Mouse (Mus musculus) limb, embryonic 11.5 days (tissue): ENCODE measurements around the gene Ninj1. TPM values are rescaled to one million over a fixed set of nuclear protein-coding genes. Genes with fewer than 3 reads are reported as not detected.
A peak's percentile ranks its signal among the peaks of the same experiment; 100 is the strongest.

ENCODE experiments used
- ATAC-seq: fragments of 200-750 bp; cut with Nextera tagmentation; 2 replicates; pipeline ENCODE4 v1.8.0; 2017; ENCODE audit warnings: low read depth; ENCODE audit not compliant: insufficient number of reproducible peaks, low FRiP score, low TSS enrichment
- DNase-seq: peaks from one replicate; pipeline ENCODE4 v3.0.0-alpha.2; 2015; ENCODE audit warnings: low spot score
- H3K27ac ChIP-seq: fragments of 300-500 bp; sonication (generic); replicated peaks from 2 replicates; pipeline ENCODE4 v1.5.1; 2014; ENCODE audit warnings: low read depth, mild to moderate bottlenecking, low read length
- H3K27me3 ChIP-seq: fragments of 300-500 bp; sonication (generic); 2 replicates; pipeline ENCODE4 v1.6.1; 2014; ENCODE audit warnings: mild to moderate bottlenecking, low read length, mixed read lengths; ENCODE audit not compliant: control insufficient read depth, insufficient read depth
- H3K36me3 ChIP-seq: fragments of 300-500 bp; sonication (generic); 2 replicates; pipeline ENCODE4 v1.6.1; 2014; ENCODE audit warnings: mild to moderate bottlenecking, low read length, moderate library complexity, mixed read lengths; ENCODE audit not compliant: control insufficient read depth, insufficient read depth
- H3K4me1 ChIP-seq: fragments of 300-500 bp; sonication (generic); 2 replicates; pipeline ENCODE4 v1.6.1; 2014; ENCODE audit warnings: low read length, mixed read lengths; ENCODE audit not compliant: control insufficient read depth, insufficient read depth
- H3K4me2 ChIP-seq: fragments of 300-500 bp; sonication (generic); 2 replicates; pipeline ENCODE4 v1.6.1; 2014; ENCODE audit warnings: low read depth, mild to moderate bottlenecking, moderate library complexity; ENCODE audit not compliant: severe bottlenecking
- H3K4me3 ChIP-seq: fragments of 300-500 bp; sonication (generic); 2 replicates; pipeline ENCODE4 v1.5.1; 2014; ENCODE audit warnings: low read depth, low read length
- H3K9ac ChIP-seq: fragments of 300-500 bp; sonication (generic); 2 replicates; pipeline ENCODE4 v1.6.1; 2014; ENCODE audit warnings: mild to moderate bottlenecking, low read length
- H3K9me3 ChIP-seq: fragments of 300-500 bp; sonication (generic); 2 replicates; pipeline ENCODE4 v1.6.1; 2016; ENCODE audit warnings: low read length; ENCODE audit not compliant: control insufficient read depth
- WGBS: fragments of 180-500 bp; shearing (Covaris S2); extraction: QIAGEN DNeasy Blood & Tissue Kit; methylation state at CpG from one replicate; pipeline ENCODE4 v1.1.7; 2014; 5-methylcytosine and 5-hydroxymethylcytosine counted together
- polyA plus RNA-seq: library from polyadenylated mRNA; unstranded; fragments of >200 nt; fragmentation: Nextera tagmentation; extraction: Ambion mirVana; gene quantifications from 2 replicates; pipeline ENCODE4 v1.2.1, GENCODE M21; 2014

Gene Ninj1
- polyA plus RNA-seq, 1 experiment from 2014 or later, result 23.6 TPM

DNA sequence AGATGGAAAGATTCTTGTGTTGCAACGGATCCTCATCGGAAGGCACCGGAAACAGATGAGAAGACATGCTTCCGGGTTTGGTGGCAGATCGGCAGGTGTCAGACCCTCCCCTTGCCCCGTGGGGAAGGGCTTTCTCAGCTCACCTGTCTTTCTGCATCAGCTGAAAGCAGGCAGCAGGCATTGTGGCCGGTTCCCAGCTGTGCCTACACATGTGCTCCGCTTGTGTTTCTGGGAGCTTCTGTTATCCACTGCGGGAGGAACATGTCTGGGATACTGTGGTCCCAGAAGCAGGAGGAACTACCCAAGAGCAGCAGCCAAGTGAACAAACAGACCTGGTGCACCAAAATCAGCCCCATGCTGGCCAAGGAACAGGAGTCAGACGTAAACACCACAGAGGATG is 11.8 kb upstream of the Ninj1 start:
- Histone ChIP-seq H3K9me3 (no peaks in the 10 kb centered on the region), H3K4me1 (no peaks in the 10 kb centered on the region), H3K36me3 (no peaks in the 10 kb centered on the region), H3K4me3 (no peak overlapping the region), H3K27ac (no peak overlapping the region), H3K4me2 (no peak overlapping the region), H3K27me3 (no peaks in the 10 kb centered on the region), H3K9ac (no peak overlapping the region)
- WGBS, result 79% methylated on average over 10 of the region's 10 CpGs
- no peak for DNase-seq
- ATAC-seq, result no peak

DNA sequence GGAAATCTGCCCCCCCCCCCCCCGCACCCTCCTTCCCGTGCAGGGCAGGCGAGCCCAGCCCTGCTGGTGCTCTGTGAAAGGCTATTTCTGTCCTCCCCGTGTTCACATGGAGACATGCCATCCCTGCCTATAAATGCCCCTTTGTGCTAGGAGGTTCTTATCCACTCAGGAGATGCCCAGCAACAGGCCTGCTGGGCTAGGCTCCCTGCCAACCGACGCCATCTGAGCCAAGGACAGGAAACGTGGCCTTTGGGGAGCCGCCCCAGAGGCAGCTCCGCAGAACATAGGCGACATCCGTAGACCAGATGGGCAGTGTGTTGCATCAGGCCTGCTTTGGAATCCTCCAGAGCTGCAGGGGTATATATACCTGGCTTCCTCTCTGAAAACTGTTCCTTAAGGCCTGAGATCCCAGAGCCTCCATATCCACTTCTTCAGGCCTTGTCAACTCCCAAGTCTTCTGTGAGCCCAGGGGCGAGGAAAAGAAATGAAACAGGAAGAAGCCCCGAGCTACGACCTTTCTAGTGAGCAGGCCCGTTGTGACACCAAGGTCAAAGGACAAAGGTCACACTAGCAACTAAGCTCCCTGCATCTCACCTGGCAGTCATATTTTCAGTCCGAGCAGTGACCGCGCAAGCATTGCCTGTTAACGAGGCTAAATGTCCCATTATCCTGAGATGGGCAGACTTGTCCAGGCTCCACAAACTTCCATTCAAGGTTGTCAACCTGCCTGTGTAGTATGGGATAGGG is 8.3 kb upstream of the Ninj1 start:
- H3K4me3 ChIP-seq, result no peak overlapping the region
- H3K36me3 ChIP-seq, result no peaks in the 10 kb centered on the region
- H3K9me3 ChIP-seq, result no peaks in the 10 kb centered on the region
- no peak for DNase-seq
- WGBS, result 66% methylated on average over 19 of the region's 19 CpGs
- no peaks in the 10 kb centered on the region for H3K4me1 ChIP-seq
- no peak overlapping the region for H3K4me2 ChIP-seq
- H3K27me3 ChIP-seq, result no peaks in the 10 kb centered on the region
- no peak overlapping the region for H3K9ac ChIP-seq
- no peak for ATAC-seq
- no peak overlapping the region for H3K27ac ChIP-seq

DNA sequence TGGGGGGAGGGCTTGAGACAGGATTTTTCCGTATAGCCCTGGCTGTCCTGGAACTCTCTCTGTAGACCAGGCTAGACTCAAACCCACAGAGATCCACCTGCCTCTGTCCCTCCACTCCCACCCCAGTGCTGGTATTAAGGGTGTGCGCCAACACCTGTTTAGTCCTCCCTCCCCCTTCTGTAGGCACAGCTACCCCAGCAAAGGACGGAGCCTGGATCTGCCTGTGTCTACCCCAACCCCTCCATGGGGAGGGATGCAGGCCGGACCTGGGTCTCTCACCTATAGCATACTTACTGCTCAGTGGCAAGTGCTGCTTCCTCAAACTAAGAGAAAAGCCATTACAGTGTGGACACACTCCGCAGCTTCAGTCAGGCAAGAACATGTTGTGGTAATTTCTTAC is 7.0 kb upstream of the Ninj1 start:
- no peaks in the 10 kb centered on the region for H3K36me3 ChIP-seq
- no peak overlapping the region for H3K4me2 ChIP-seq
- no peak overlapping the region for H3K4me3 ChIP-seq
- H3K9me3 ChIP-seq, result no peaks in the 10 kb centered on the region
- H3K9ac ChIP-seq, result no peak overlapping the region
- WGBS, result 85% methylated on average over 5 of the region's 5 CpGs
- no peaks in the 10 kb centered on the region for H3K4me1 ChIP-seq
- H3K27me3 ChIP-seq, result no peaks in the 10 kb centered on the region
- no peak for DNase-seq
- ATAC-seq, result no peak
- H3K27ac ChIP-seq, result no peak overlapping the region

DNA sequence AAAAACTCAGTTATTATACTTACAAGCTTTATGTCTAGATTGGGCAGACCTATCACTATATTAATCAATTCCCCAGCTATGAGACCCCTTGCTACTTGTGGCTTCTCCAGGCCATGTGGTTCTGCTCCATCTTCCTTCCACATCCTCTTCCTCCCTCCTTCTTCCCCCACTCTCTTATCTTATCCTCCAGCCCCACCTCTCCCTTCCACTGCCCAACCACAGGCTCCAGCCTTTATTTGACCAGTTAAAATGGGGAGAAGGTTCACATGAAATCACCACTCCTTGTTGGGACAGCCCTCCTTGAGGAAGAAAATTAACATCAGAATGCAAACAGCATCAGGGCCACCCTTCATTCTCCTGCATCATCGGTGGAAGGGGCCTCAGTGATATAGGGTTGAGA is 6.6 kb upstream of the Ninj1 start:
- Histone ChIP-seq H3K4me3 (no peak overlapping the region), H3K9me3 (no peaks in the 10 kb centered on the region), H3K9ac (no peak overlapping the region), H3K27ac (no peak overlapping the region), H3K36me3 (no peaks in the 10 kb centered on the region), H3K4me1 (no peaks in the 10 kb centered on the region), H3K27me3 (no peaks in the 10 kb centered on the region), H3K4me2 (no peak overlapping the region)
- WGBS, result 43% methylated on average over 1 of the region's 1 CpGs
- DNase-seq, result no peak
- ATAC-seq, result no peak

- 88% methylated on average over 3 of the region's 3 CpGs for WGBS
- ATAC-seq, result no peak
- H3K27ac ChIP-seq, result no peak overlapping the region
Observed at GRCm38 (mm10) chr13:49181411-49181984, 5.8 kb upstream of the Ninj1 start.

GRCm38 (mm10) chr13:49183161-49183560 is 4.1 kb upstream of the Ninj1 start:
- no peak overlapping the region for H3K4me3 ChIP-seq
- no peaks in the 10 kb centered on the region for H3K27me3 ChIP-seq
- 63% methylated on average over 5 of the region's 5 CpGs for WGBS
- H3K4me2 ChIP-seq, result no peak overlapping the region
- DNase-seq (no peak), ATAC-seq (no peak)
- peaks cover 10% of the 10 kb centered on the region for H3K4me1 ChIP-seq
- H3K9me3 ChIP-seq, result no peaks in the 10 kb centered on the region
- no peak overlapping the region for H3K27ac ChIP-seq
- H3K9ac ChIP-seq, result peak overlapping the region; percentile 17; the same call in 1 of the 2 replicates
- H3K36me3 ChIP-seq, result no peaks in the 10 kb centered on the region

More at GRCm38 (mm10) chr13:49181411-49181984, 5.8 kb upstream of the Ninj1 start:
- Histone ChIP-seq H3K4me3 (no peak overlapping the region), H3K9ac (no peak overlapping the region), H3K36me3 (no peaks in the 10 kb centered on the region), H3K27me3 (no peaks in the 10 kb centered on the region), H3K4me2 (no peak overlapping the region), H3K4me1 (no peaks in the 10 kb centered on the region; the same call in 1 of the 2 replicates), H3K9me3 (no peaks in the 10 kb centered on the region)
- no peak for DNase-seq

GRCm38 (mm10) chr13:49183646-49184045 is 3.6 kb upstream of the Ninj1 start:
- Histone ChIP-seq H3K9ac (peak overlapping the region; percentile 17; the same call in 1 of the 2 replicates), H3K27ac (no peak overlapping the region), H3K9me3 (no peaks in the 10 kb centered on the region), H3K4me1 (peaks cover 15% of the 10 kb centered on the region), H3K4me3 (no peak overlapping the region), H3K27me3 (no peaks in the 10 kb centered on the region), H3K4me2 (no peak overlapping the region), H3K36me3 (no peaks in the 10 kb centered on the region)
- WGBS, result 53% methylated on average over 5 of the region's 5 CpGs
- DNase-seq (no peak), ATAC-seq (no peak)

- H3K4me1 ChIP-seq, result peaks cover 19% of the 10 kb centered on the region
- no peaks in the 10 kb centered on the region for H3K9me3 ChIP-seq
- peak overlapping the region; percentile 72; the same call in 1 of the 2 replicates for H3K4me3 ChIP-seq
- 0 out of 2 replicates have a peak overlapping the region, but pooled peaks have one; percentile 14 for H3K27ac ChIP-seq
- WGBS, result 26% methylated on average over 11 of the region's 11 CpGs
- ATAC-seq (no peak; the same call in 1 of the 2 replicates), DNase-seq (no peak)
- H3K36me3 ChIP-seq, result no peaks in the 10 kb centered on the region
- H3K27me3 ChIP-seq, result no peaks in the 10 kb centered on the region
- H3K9ac ChIP-seq, result peak overlapping the region; percentile 65
- peak overlapping the region; percentile 100; the same call in 1 of the 2 replicates for H3K4me2 ChIP-seq
Observed at GRCm38 (mm10) chr13:49186798-49187287, 442 bp upstream of the Ninj1 start.
